Mouse (Mus musculus) urinary bladder, adult 18-20 months (tissue): ENCODE measurements at regions not wholly inside any gene's neighbourhood (a gene's known extent, or its start where the extent isn't known, plus 50 kb on each side); places are given as distances from the start of the nearest gene placed in this dataset.
"Not testable (repeated sequence)": the region's sequence is repeated elsewhere in the genome, so short reads cannot be mapped to it uniquely, and the experiment has no call there.

Source experiments
- DNase-seq, 2 experiments: peaks; one replicate each; pipeline ENCODE4 v3.0.0; 2022; ENCODE audit warnings: low spot score in 2 of 2, mixed read lengths in 2 of 2

GRCm38 (mm10) chr7:95955119-95955518 lies 215.9 kb upstream of the Tenm4 start:
- no peak for DNase-seq

- no peak for DNase-seq
These were observed 212.0 kb upstream of the Tenm4 start for GRCm38 (mm10) chr7:95959068-95959467.

GRCm38 (mm10) chr7:95971863-95972262 lies 199.2 kb upstream of the Tenm4 start:
- no peak for DNase-seq

- no peak for DNase-seq
These were observed 197.0 kb upstream of the Tenm4 start for GRCm38 (mm10) chr7:95974085-95974484.

- no peak for DNase-seq
These were observed 179.6 kb upstream of the Tenm4 start for GRCm38 (mm10) chr7:95991250-95992032.

- no peak for DNase-seq
These were observed 179.0 kb upstream of the Tenm4 start for GRCm38 (mm10) chr7:95992033-95992516.

GRCm38 (mm10) chr7:95992521-95992920 lies 178.5 kb upstream of the Tenm4 start:
- DNase-seq: no peak

GRCm38 (mm10) chr7:95997190-95997589 lies 173.9 kb upstream of the Tenm4 start:
- DNase-seq: no peak

- DNase-seq: no peak
These were observed 171.9 kb upstream of the Tenm4 start for GRCm38 (mm10) chr7:95999189-95999588.

- DNase-seq: no peak
These were observed 168.6 kb upstream of the Tenm4 start for GRCm38 (mm10) chr7:96002401-96002800.

- DNase-seq: no peak
These were observed 164.7 kb upstream of the Tenm4 start for GRCm38 (mm10) chr7:96006299-96006698.

- DNase-seq: no peak
These were observed 158.0 kb upstream of the Tenm4 start for GRCm38 (mm10) chr7:96013008-96013407.

GRCm38 (mm10) chr7:96017112-96017884 lies 153.7 kb upstream of the Tenm4 start:
- DNase-seq: no peak

GRCm38 (mm10) chr7:96024048-96024447 lies 147.0 kb upstream of the Tenm4 start:
- no peak for DNase-seq

- no peak for DNase-seq
These were observed 144.1 kb upstream of the Tenm4 start for GRCm38 (mm10) chr7:96026781-96027418.

GRCm38 (mm10) chr7:96033636-96034035 lies 137.4 kb upstream of the Tenm4 start:
- no peak for DNase-seq

GRCm38 (mm10) chr7:96035456-96035855 lies 135.6 kb upstream of the Tenm4 start:
- DNase-seq: no peak

- DNase-seq: no peak
These were observed 131.4 kb upstream of the Tenm4 start for GRCm38 (mm10) chr7:96039628-96040027.

GRCm38 (mm10) chr7:96041806-96042205 lies 129.2 kb upstream of the Tenm4 start:
- DNase-seq: no peak

- no peak for DNase-seq
These were observed 119.4 kb upstream of the Tenm4 start for GRCm38 (mm10) chr7:96051631-96052030.

GRCm38 (mm10) chr7:96061599-96061998 lies 109.4 kb upstream of the Tenm4 start:
- not testable (repeated sequence) for DNase-seq

- DNase-seq: no peak
These were observed 92.5 kb upstream of the Tenm4 start for GRCm38 (mm10) chr7:96078511-96078910.
